Mouse (Mus musculus): ENCODE measurements around the gene Cacng6. TPM values are rescaled to one million over a fixed set of nuclear protein-coding genes. Genes with fewer than 3 reads are reported as not detected.
"Not testable (repeated sequence)": the region's sequence is repeated elsewhere in the genome, so short reads cannot be mapped to it uniquely, and the experiment has no call there.

The Cacng6 gene
- polyA plus RNA-seq, 1 experiment from 2014 or later = not detected

GRCm38 (mm10) chr7:3397797-3398196, 26.2 kb upstream of the Cacng6 start:
- Histone ChIP-seq H3K4me3 (no peak overlapping the region), H3K36me3 (peaks cover 18% of the 10 kb centered on the region), H3K27ac (no peak overlapping the region), H3K27me3 (ENCODE audit: insufficient read depth, poor library complexity, severe bottlenecking) (no peaks in the 10 kb centered on the region), H3K9me3 (0 out of 2 replicates have a peak, but pooled peaks cover 3% of the 10 kb centered on the region), H3K4me1 (replicated peaks) (peaks cover 17% of the 10 kb centered on the region)
- DNase-seq (ENCODE audit: low spot score) = no peak
- WGBS = 37% methylated on average over 7 of the region's 7 CpGs

- peaks cover 18% of the 10 kb centered on the region for H3K36me3 ChIP-seq
- 90% methylated on average over 8 of the region's 8 CpGs for WGBS
- H3K27ac ChIP-seq; H3K9me3 ChIP-seq; H3K4me3 ChIP-seq; DNase-seq (ENCODE audit: low spot score); H3K27me3 ChIP-seq (ENCODE audit: insufficient read depth, poor library complexity, severe bottlenecking): not testable (repeated sequence)
- peaks cover 17% of the 10 kb centered on the region for H3K4me1 ChIP-seq (replicated peaks)
These were observed 25.6 kb upstream of the Cacng6 start for GRCm38 (mm10) chr7:3398363-3398762.

- Histone ChIP-seq H3K27ac (no peak overlapping the region), H3K27me3 (ENCODE audit: insufficient read depth, poor library complexity, severe bottlenecking) (no peaks in the 10 kb centered on the region), H3K4me1 (replicated peaks) (peaks cover 14% of the 10 kb centered on the region), H3K4me3 (no peak overlapping the region), H3K9me3 (no peaks in the 10 kb centered on the region), H3K36me3 (peaks cover 7% of the 10 kb centered on the region; the same call in 1 of the 2 replicates)
- DNase-seq (ENCODE audit: low spot score) = no peak
These were observed 24.1 kb upstream of the Cacng6 start for GRCm38 (mm10) chr7:3399937-3400336.

- H3K4me1 ChIP-seq (replicated peaks) = peaks cover 18% of the 10 kb centered on the region
- 74% methylated on average over 11 of the region's 11 CpGs for whole genome bisulfite sequencing
- no peak overlapping the region for H3K4me3 ChIP-seq
- no peak overlapping the region for H3K27ac ChIP-seq
- H3K27me3 ChIP-seq (ENCODE audit: insufficient read depth, poor library complexity, severe bottlenecking) = peaks cover 47% of the 10 kb centered on the region
- DNase-seq (ENCODE audit: low spot score) = no peak
- H3K36me3 ChIP-seq = no peaks in the 10 kb centered on the region
- peaks cover 4% of the 10 kb centered on the region; the same call in 1 of the 2 replicates for H3K9me3 ChIP-seq
These were observed 14.1 kb upstream of the Cacng6 start for GRCm38 (mm10) chr7:3409729-3410520.

GRCm38 (mm10) chr7:3411160-3411941, 12.6 kb upstream of the Cacng6 start:
- H3K27me3 ChIP-seq (ENCODE audit: insufficient read depth, poor library complexity, severe bottlenecking) = peaks cover 62% of the 10 kb centered on the region
- WGBS = under 1% methylated on average over 33 of the region's 33 CpGs

GRCm38 (mm10) chr7:3412036-3412435, 12.0 kb upstream of the Cacng6 start:
- peaks cover 69% of the 10 kb centered on the region for H3K27me3 ChIP-seq (ENCODE audit: insufficient read depth, poor library complexity, severe bottlenecking)
- DNase-seq (ENCODE audit: low spot score) = peak; percentile 61
- H3K4me1 ChIP-seq (replicated peaks) = peaks cover 26% of the 10 kb centered on the region
- 0 out of 2 replicates have a peak overlapping the region, but pooled peaks have one; percentile 62 for H3K27ac ChIP-seq
- no peaks in the 10 kb centered on the region for H3K36me3 ChIP-seq
- peaks cover 12% of the 10 kb centered on the region for H3K9me3 ChIP-seq
- peak overlapping the region; percentile 59 for H3K4me3 ChIP-seq
- WGBS = 1% methylated on average over 20 of the region's 20 CpGs

More at GRCm38 (mm10) chr7:3411160-3411941, 12.6 kb upstream of the Cacng6 start:
- peaks cover 26% of the 10 kb centered on the region for H3K4me1 ChIP-seq (replicated peaks)
- H3K36me3 ChIP-seq = no peaks in the 10 kb centered on the region
- DNase-seq (ENCODE audit: low spot score) = peak; percentile 83
- H3K9me3 ChIP-seq = peaks cover 11% of the 10 kb centered on the region
- peak overlapping the region; percentile 59 for H3K4me3 ChIP-seq
- peak overlapping the region; percentile 80 for H3K27ac ChIP-seq

- Histone ChIP-seq H3K27ac (peak overlapping the region; percentile 78), H3K27me3 (ENCODE audit: insufficient read depth, poor library complexity, severe bottlenecking) (peaks cover 90% of the 10 kb centered on the region), H3K4me3 (peak overlapping the region; percentile 67), H3K4me1 (replicated peaks) (peaks cover 26% of the 10 kb centered on the region), H3K36me3 (no peaks in the 10 kb centered on the region), H3K9me3 (peaks cover 12% of the 10 kb centered on the region)
- peak; percentile 65 for DNase-seq (ENCODE audit: low spot score)
- under 1% methylated on average over 47 of the region's 47 CpGs for WGBS
These were observed 9.1 kb upstream of the Cacng6 start for GRCm38 (mm10) chr7:3414888-3415287.

- Histone ChIP-seq H3K4me3 (peak overlapping the region; percentile 67), H3K4me1 (replicated peaks) (peaks cover 26% of the 10 kb centered on the region), H3K9me3 (peaks cover 12% of the 10 kb centered on the region), H3K27me3 (ENCODE audit: insufficient read depth, poor library complexity, severe bottlenecking) (peaks cover 92% of the 10 kb centered on the region), H3K36me3 (no peaks in the 10 kb centered on the region), H3K27ac (peak overlapping the region; percentile 78)
- under 1% methylated on average over 60 of the region's 60 CpGs for WGBS
- DNase-seq (ENCODE audit: low spot score) = peak; percentile 25
These were observed 8.6 kb upstream of the Cacng6 start for GRCm38 (mm10) chr7:3415378-3415777.

GRCm38 (mm10) chr7:3419941-3420340, 4.1 kb upstream of the Cacng6 start:
- peaks cover 97% of the 10 kb centered on the region for H3K27me3 ChIP-seq (ENCODE audit: insufficient read depth, poor library complexity, severe bottlenecking)
- H3K27ac ChIP-seq = no peak overlapping the region
- H3K9me3 ChIP-seq = peaks cover 8% of the 10 kb centered on the region
- WGBS = 30% methylated on average over 6 of the region's 6 CpGs
- DNase-seq (ENCODE audit: low spot score) = no peak
- no peak overlapping the region for H3K4me3 ChIP-seq
- H3K36me3 ChIP-seq = no peaks in the 10 kb centered on the region
- H3K4me1 ChIP-seq (replicated peaks) = peaks cover 16% of the 10 kb centered on the region

- peaks cover 6% of the 10 kb centered on the region; the same call in 1 of the 2 replicates for H3K9me3 ChIP-seq
- WGBS = 61% methylated on average over 5 of the region's 5 CpGs
- H3K4me3 ChIP-seq = no peak overlapping the region
- H3K4me1 ChIP-seq (replicated peaks) = peaks cover 11% of the 10 kb centered on the region
- no peak for DNase-seq (ENCODE audit: low spot score)
- H3K27ac ChIP-seq = no peak overlapping the region
- H3K36me3 ChIP-seq = no peaks in the 10 kb centered on the region
- H3K27me3 ChIP-seq (ENCODE audit: insufficient read depth, poor library complexity, severe bottlenecking) = peaks cover 97% of the 10 kb centered on the region
These were observed 3.5 kb upstream of the Cacng6 start for GRCm38 (mm10) chr7:3420466-3420865.

GRCm38 (mm10) chr7:3421297-3421696, 2.7 kb upstream of the Cacng6 start:
- no peak overlapping the region for H3K27ac ChIP-seq
- no peaks in the 10 kb centered on the region for H3K36me3 ChIP-seq
- H3K4me3 ChIP-seq = no peak overlapping the region
- no peak for DNase-seq (ENCODE audit: low spot score)
- 86% methylated on average over 3 of the region's 3 CpGs for WGBS
- peaks cover 94% of the 10 kb centered on the region for H3K27me3 ChIP-seq (ENCODE audit: insufficient read depth, poor library complexity, severe bottlenecking)
- H3K4me1 ChIP-seq (replicated peaks) = peaks cover 8% of the 10 kb centered on the region
- H3K9me3 ChIP-seq = 0 out of 2 replicates have a peak, but pooled peaks cover 1% of the 10 kb centered on the region

GRCm38 (mm10) chr7:3422051-3422450, 1.9 kb upstream of the Cacng6 start:
- DNase-seq (ENCODE audit: low spot score) = no peak
- no peak overlapping the region for H3K27ac ChIP-seq
- H3K4me3 ChIP-seq = no peak overlapping the region
- WGBS = 57% methylated on average over 7 of the region's 7 CpGs
- H3K9me3 ChIP-seq = no peaks in the 10 kb centered on the region
- H3K4me1 ChIP-seq (replicated peaks) = peaks cover 8% of the 10 kb centered on the region
- H3K27me3 ChIP-seq (ENCODE audit: insufficient read depth, poor library complexity, severe bottlenecking) = peaks cover 87% of the 10 kb centered on the region
- no peaks in the 10 kb centered on the region for H3K36me3 ChIP-seq

GRCm38 (mm10) chr7:3423430-3423829, 565 bp upstream of the Cacng6 start:
- H3K4me3 ChIP-seq = peak overlapping the region; percentile 48
- DNase-seq (ENCODE audit: low spot score) = peak; percentile 20
- H3K27ac ChIP-seq = peak overlapping the region; percentile 40; the same call in 1 of the 2 replicates
- H3K9me3 ChIP-seq = no peaks in the 10 kb centered on the region
- peaks cover 8% of the 10 kb centered on the region for H3K4me1 ChIP-seq (replicated peaks)
- WGBS = under 1% methylated on average over 30 of the region's 30 CpGs
- no peaks in the 10 kb centered on the region for H3K36me3 ChIP-seq
- H3K27me3 ChIP-seq (ENCODE audit: insufficient read depth, poor library complexity, severe bottlenecking) = peaks cover 76% of the 10 kb centered on the region
